ENCODE assay signal across 12 mouse cellular contexts in genomic region chr16:63220228-63220879, GRCm38 (mm10).
DNase-seq lines count a peak whose midpoint lies in the region; ATAC-seq and TF ChIP-seq lines count a peak whose summit lies in the region.
"Had no signal": no experiment of that assay in that cellular context is flagged by ENCODE, and none has a peak within 500 bp of the region (broad histone marks: within the 10 kb centered on the region; RNA-seq: fewer than 3 reads in every experiment).

No protein-coding gene starts in this region.

- H3K27me3 ChIP-seq in limb, embryonic 13.5 days: 0 out of 2 replicates have a peak, but pooled peaks cover 6% of the 10 kb centered on the region
- H3K27me3 ChIP-seq in limb, embryonic 10.5 days (ENCODE audit: low read depth, poor library complexity, severe bottlenecking): no peaks in the 10 kb centered on the region
- H3K27me3 ChIP-seq in forebrain, embryonic 15.5 days: no peaks in the 10 kb centered on the region
- no peaks in the 10 kb centered on the region for H3K27me3 ChIP-seq in limb, embryonic 14.5 days (ENCODE audit: control insufficient read depth, insufficient read depth, low read length)
- H3K27me3 ChIP-seq: stomach, embryonic 15.5 days had no signal

- H3K9me3 ChIP-seq in limb, embryonic 13.5 days: no peaks in the 10 kb centered on the region
- no peaks in the 10 kb centered on the region for H3K9me3 ChIP-seq in limb, embryonic 10.5 days (replicated peaks)
- no peaks in the 10 kb centered on the region for H3K9me3 ChIP-seq in forebrain, embryonic 15.5 days
- H3K9me3 ChIP-seq in limb, embryonic 14.5 days (ENCODE audit: control insufficient read depth, low read length): no peaks in the 10 kb centered on the region
- H3K9me3 ChIP-seq: stomach, embryonic 15.5 days had no signal

- no peak overlapping the region for H3K27ac ChIP-seq in limb, embryonic 13.5 days
- no peak overlapping the region for H3K27ac ChIP-seq in limb, embryonic 10.5 days
- peak overlapping the region; percentile 43 for H3K27ac ChIP-seq in forebrain, embryonic 15.5 days (replicated peaks)
- H3K27ac ChIP-seq in limb, embryonic 14.5 days (replicated peaks; ENCODE audit: low read depth, low read length): no peak overlapping the region
- H3K27ac ChIP-seq: layer of hippocampus, adult 2 months; stomach, embryonic 15.5 days had no signal

- WGBS in limb, embryonic 13.5 days: 44% methylated on average over 10 of the region's 10 CpGs
- WGBS in limb, embryonic 10.5 days: 57% methylated on average over 10 of the region's 10 CpGs
- 34% methylated on average over 10 of the region's 10 CpGs for WGBS in forebrain, embryonic 15.5 days
- WGBS in limb, embryonic 14.5 days: 40% methylated on average over 10 of the region's 10 CpGs

- no peak overlapping the region for H3K4me3 ChIP-seq in limb, embryonic 13.5 days
- no peak overlapping the region for H3K4me3 ChIP-seq in limb, embryonic 10.5 days
- H3K4me3 ChIP-seq in forebrain, embryonic 15.5 days: no peak overlapping the region
- no peak overlapping the region for H3K4me3 ChIP-seq in limb, embryonic 14.5 days (replicated peaks; ENCODE audit: low read length)
- H3K4me3 ChIP-seq: layer of hippocampus, adult 2 months; stomach, embryonic 15.5 days had no signal

- no peaks in the 10 kb centered on the region for H3K36me3 ChIP-seq in limb, embryonic 13.5 days
- no peaks in the 10 kb centered on the region for H3K36me3 ChIP-seq in limb, embryonic 10.5 days
- no peaks in the 10 kb centered on the region for H3K36me3 ChIP-seq in forebrain, embryonic 15.5 days
- H3K36me3 ChIP-seq in limb, embryonic 14.5 days (ENCODE audit: control insufficient read depth, insufficient read depth, low read length): no peaks in the 10 kb centered on the region
- H3K36me3 ChIP-seq: stomach, embryonic 15.5 days had no signal

- no peak for DNase-seq in limb, embryonic 10.5 days (ENCODE audit: low spot score)
- DNase-seq in limb, embryonic 14.5 days (ENCODE audit: low spot score): peak; percentile 73
- DNase-seq in right cerebral cortex, postnatal 10 days (ENCODE audit: low spot score in 2 of 2): peak; percentile 23 to 42
- DNase-seq in kidney, postnatal 4 days: no peak
- no peak for DNase-seq in gastrocnemius, postnatal 4 days (ENCODE audit: low spot score in 2 of 2)
- DNase-seq: cerebellum, postnatal 36 days; heart, adult 18-20 months had no signal

- H3K4me2 ChIP-seq in limb, embryonic 13.5 days (replicated peaks): no peak overlapping the region
- peak overlapping the region; percentile 8 for H3K4me2 ChIP-seq in forebrain, embryonic 15.5 days (replicated peaks)
- H3K4me2 ChIP-seq in limb, embryonic 14.5 days (replicated peaks; ENCODE audit: low read depth, low read length, severe bottlenecking): no peak overlapping the region
- H3K4me2 ChIP-seq: liver, embryonic 11.5 days; stomach, embryonic 15.5 days had no signal

- no peak overlapping the region for H3K9ac ChIP-seq in limb, embryonic 13.5 days
- H3K9ac ChIP-seq in forebrain, embryonic 15.5 days (replicated peaks): no peak overlapping the region
- no peak overlapping the region for H3K9ac ChIP-seq in limb, embryonic 14.5 days (ENCODE audit: low read depth, low read length, severe bottlenecking)
- H3K9ac ChIP-seq: stomach, embryonic 15.5 days had no signal

- peaks cover 10% of the 10 kb centered on the region for H3K4me1 ChIP-seq in limb, embryonic 13.5 days
- H3K4me1 ChIP-seq in limb, embryonic 10.5 days: peaks cover 10% of the 10 kb centered on the region
- H3K4me1 ChIP-seq in forebrain, embryonic 15.5 days: peaks cover 5% of the 10 kb centered on the region; the same call in 1 of the 2 replicates
- 0 out of 2 replicates have a peak, but pooled peaks cover 2% of the 10 kb centered on the region for H3K4me1 ChIP-seq in limb, embryonic 14.5 days (ENCODE audit: control insufficient read depth, insufficient read depth, low read length)
- H3K4me1 ChIP-seq: stomach, embryonic 15.5 days had no signal

- no peak for TF ChIP-seq POLR2A in limb, embryonic 14.5 days (IDR thresholded peaks at IDR 0.05; ENCODE audit: borderline replicate concordance, extremely low read depth, insufficient read depth, insufficient read length)

- ATAC-seq in limb, embryonic 13.5 days (ENCODE audit: low FRiP score, low read depth): peak; percentile 73; the same call in 1 of the 2 replicates
- peak; percentile 87 for ATAC-seq in forebrain, embryonic 15.5 days (replicated peaks)
- ATAC-seq in limb, embryonic 14.5 days (ENCODE audit: low FRiP score, low read depth): peak; percentile 77

Comparison
In these comparisons a context has a peak if more than half of its experiments do, and no peak if none do; other contexts are left out.
1. DNase-seq: peak in limb, embryonic 14.5 days (single experiment) and right cerebral cortex, postnatal 10 days (2 of 2); none in limb, embryonic 10.5 days (single experiment), kidney, postnatal 4 days (0 of 2) and gastrocnemius, postnatal 4 days (0 of 2).
2. Peak in every context shown above with its lines, with median percentiles within 50 percentile points of each other: ATAC-seq.